Mouse (Mus musculus) lung, embryonic 14.5 days (tissue): ENCODE measurements around the gene Cacna1c. TPM values are rescaled to one million over a fixed set of nuclear protein-coding genes. Genes with fewer than 3 reads are reported as not detected.

Experiments
- ATAC-seq: fragments of 200-750 bp; cut with Nextera tagmentation; 2 replicates; pipeline ENCODE4 v1.8.0; 2017; ENCODE audit warnings: mild to moderate bottlenecking, moderate TSS enrichment, moderate library complexity; ENCODE audit not compliant: insufficient read depth
- DNase-seq: peaks from one replicate; pipeline ENCODE4 v3.0.0-alpha.2; 2015
- H3K27ac ChIP-seq: fragments of 300-500 bp; sonication (generic); 2 replicates; pipeline ENCODE4 v1.5.1; 2014; ENCODE audit warnings: low read depth, mild to moderate bottlenecking, moderate library complexity
- H3K27me3 ChIP-seq: fragments of 300-500 bp; sonication (generic); 2 replicates; pipeline ENCODE4 v1.6.1; 2014; ENCODE audit warnings: low read length, control low read depth; ENCODE audit not compliant: insufficient read depth
- H3K36me3 ChIP-seq: fragments of 300-500 bp; sonication (generic); 2 replicates; pipeline ENCODE4 v1.6.1; 2014; ENCODE audit warnings: control low read depth; ENCODE audit not compliant: insufficient read depth
- H3K4me1 ChIP-seq: fragments of 300-500 bp; sonication (generic); 2 replicates; pipeline ENCODE4 v1.6.1; 2014; ENCODE audit warnings: antibody characterized with exemption, control low read depth; ENCODE audit not compliant: insufficient read depth
- H3K4me2 ChIP-seq: fragments of 300-500 bp; sonication (generic); 2 replicates; pipeline ENCODE4 v1.6.1; 2014; ENCODE audit warnings: mild to moderate bottlenecking
- H3K4me3 ChIP-seq: fragments of 300-500 bp; sonication (generic); 2 replicates; pipeline ENCODE4 v1.5.1; 2014; ENCODE audit warnings: low read depth, low read length
- H3K9ac ChIP-seq: fragments of 300-500 bp; sonication (generic); 2 replicates; pipeline ENCODE4 v1.6.1; 2014
- H3K9me3 ChIP-seq: fragments of 300-500 bp; sonication (generic); 2 replicates; pipeline ENCODE4 v1.6.1; 2016; ENCODE audit warnings: low read depth, low read length, control low read depth
- CTCF ChIP-seq: IDR thresholded peaks from 2 replicates; pipeline ENCODE4 v1.5.1; 2016; ENCODE audit warnings: antibody characterized with exemption, low read depth
- WGBS: fragments of 180-500 bp; shearing (Covaris S2); extraction: QIAGEN DNeasy Blood & Tissue Kit; methylation state at CpG from one replicate; pipeline ENCODE4 v1.1.7; 2014; 5-methylcytosine and 5-hydroxymethylcytosine counted together
- polyA plus RNA-seq: library from polyadenylated mRNA; unstranded; fragments of >200 nt; fragmentation: Nextera tagmentation; extraction: Ambion mirVana; gene quantifications from 2 replicates; pipeline ENCODE4 v1.2.1, GENCODE M21; 2014

The Cacna1c gene
- polyA plus RNA-seq, 1 experiment from 2014 or later: 10.6 TPM

DNA sequence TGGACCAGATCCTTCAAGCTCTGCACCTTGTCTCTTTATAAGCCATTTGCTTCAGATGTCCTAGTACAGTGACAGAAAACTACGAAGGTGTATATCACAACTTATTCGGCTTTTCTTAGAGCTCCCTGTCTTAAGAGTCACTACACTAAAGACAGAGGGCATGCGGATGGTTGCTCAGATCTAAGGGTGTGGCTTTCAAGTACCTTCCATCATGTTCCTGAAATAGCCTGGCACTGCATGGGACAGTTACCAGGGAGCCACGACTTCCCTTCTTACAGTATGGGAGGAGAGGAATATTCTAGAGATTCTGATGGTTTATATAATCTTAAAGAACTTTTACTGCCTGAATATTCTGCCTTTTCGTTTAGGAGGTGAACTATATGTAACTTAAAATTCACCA, 289.3 kb downstream of the Cacna1c start:
- H3K36me3 ChIP-seq: no peaks in the 10 kb centered on the region
- H3K4me1 ChIP-seq: no peaks in the 10 kb centered on the region
- H3K9ac ChIP-seq: no peak overlapping the region
- H3K27ac ChIP-seq: no peak overlapping the region
- 84% methylated on average over 5 of the region's 5 CpGs for WGBS
- no peaks in the 10 kb centered on the region for H3K27me3 ChIP-seq
- H3K4me3 ChIP-seq: no peak overlapping the region
- no peak overlapping the region for H3K4me2 ChIP-seq
- no peaks in the 10 kb centered on the region for H3K9me3 ChIP-seq
- no peak for DNase-seq
- no peak for TF ChIP-seq CTCF
- no peak for ATAC-seq

DNA sequence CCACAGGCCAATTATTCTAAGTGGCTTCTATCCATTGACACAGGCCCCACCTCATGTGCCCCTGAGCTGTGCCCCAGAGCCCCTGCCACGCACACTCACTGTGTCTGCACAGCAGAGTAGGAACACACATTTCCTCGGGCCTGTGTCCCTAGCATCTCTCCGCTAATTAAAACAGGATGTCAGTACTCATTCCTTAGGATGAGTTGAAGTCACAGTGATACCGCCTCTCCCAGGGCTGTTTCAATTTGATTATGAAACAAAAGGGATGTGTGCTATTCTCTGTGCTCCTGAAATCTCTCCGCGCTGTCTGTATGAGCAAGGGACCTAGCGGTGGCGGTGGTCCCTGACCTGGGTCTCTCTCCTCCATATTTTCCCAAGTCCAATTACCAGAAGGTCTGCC, 296.5 kb downstream of the Cacna1c start:
- Histone ChIP-seq H3K27ac (no peak overlapping the region), H3K4me2 (no peak overlapping the region), H3K9ac (no peak overlapping the region), H3K4me3 (no peak overlapping the region), H3K4me1 (no peaks in the 10 kb centered on the region), H3K27me3 (no peaks in the 10 kb centered on the region), H3K36me3 (no peaks in the 10 kb centered on the region), H3K9me3 (no peaks in the 10 kb centered on the region)
- 82% methylated on average over 8 of the region's 8 CpGs for WGBS
- DNase-seq (no peak), ATAC-seq (no peak)
- TF ChIP-seq CTCF: no peak

DNA sequence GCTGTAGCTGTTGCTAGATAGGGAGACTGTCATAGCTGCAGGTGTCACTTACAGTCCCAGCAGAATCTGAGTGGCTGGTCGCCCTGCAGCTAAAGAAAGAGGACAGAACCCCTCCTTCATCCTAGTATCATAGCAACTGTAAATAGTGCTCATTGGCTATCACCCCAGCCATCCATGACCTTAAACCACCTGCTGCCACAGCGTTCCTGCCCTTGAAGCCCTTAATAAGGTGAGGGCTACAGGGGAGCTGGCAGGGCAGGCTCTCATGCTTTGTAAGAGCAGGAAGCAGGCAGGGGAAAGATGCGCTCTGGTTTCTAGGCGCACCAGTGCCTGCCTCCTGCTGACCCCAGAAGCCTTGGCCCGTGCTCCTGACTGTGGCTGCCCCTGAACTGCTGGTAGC, 299.1 kb downstream of the Cacna1c start:
- Histone ChIP-seq H3K4me2 (no peak overlapping the region), H3K27me3 (no peaks in the 10 kb centered on the region), H3K9ac (no peak overlapping the region), H3K27ac (no peak overlapping the region), H3K4me1 (no peaks in the 10 kb centered on the region), H3K4me3 (no peak overlapping the region), H3K36me3 (no peaks in the 10 kb centered on the region), H3K9me3 (no peaks in the 10 kb centered on the region)
- DNase-seq (no peak), ATAC-seq (no peak)
- TF ChIP-seq CTCF: no peak
- WGBS: 46% methylated on average over 5 of the region's 5 CpGs

DNA sequence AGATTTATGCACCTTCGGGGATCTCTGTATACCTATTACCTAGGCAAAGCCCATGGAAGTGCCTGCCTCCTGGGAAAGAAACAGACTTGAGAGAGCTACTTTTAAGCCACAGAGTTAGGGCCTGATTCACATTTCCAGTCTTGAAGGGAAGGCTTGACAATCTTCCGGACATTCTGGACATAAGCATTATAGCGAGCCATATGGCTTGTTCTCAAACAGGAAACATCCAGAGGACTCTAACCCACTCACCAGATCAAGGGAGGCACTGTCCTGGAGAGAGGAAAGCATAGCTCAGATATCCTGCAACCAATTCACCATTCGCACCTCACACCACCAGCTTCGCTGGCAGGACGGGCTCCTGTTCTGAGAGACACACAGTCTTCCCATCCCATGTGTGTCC, 302.2 kb downstream of the Cacna1c start:
- no peak overlapping the region for H3K4me3 ChIP-seq
- 91% methylated on average over 6 of the region's 6 CpGs for WGBS
- no peaks in the 10 kb centered on the region for H3K9me3 ChIP-seq
- H3K4me1 ChIP-seq: 0 out of 2 replicates have a peak, but pooled peaks cover 3% of the 10 kb centered on the region
- H3K27me3 ChIP-seq: no peaks in the 10 kb centered on the region
- TF ChIP-seq CTCF: no peak
- no peak overlapping the region for H3K9ac ChIP-seq
- no peak overlapping the region for H3K4me2 ChIP-seq
- H3K36me3 ChIP-seq: no peaks in the 10 kb centered on the region
- no peak overlapping the region for H3K27ac ChIP-seq
- ATAC-seq (no peak), DNase-seq (no peak)

DNA sequence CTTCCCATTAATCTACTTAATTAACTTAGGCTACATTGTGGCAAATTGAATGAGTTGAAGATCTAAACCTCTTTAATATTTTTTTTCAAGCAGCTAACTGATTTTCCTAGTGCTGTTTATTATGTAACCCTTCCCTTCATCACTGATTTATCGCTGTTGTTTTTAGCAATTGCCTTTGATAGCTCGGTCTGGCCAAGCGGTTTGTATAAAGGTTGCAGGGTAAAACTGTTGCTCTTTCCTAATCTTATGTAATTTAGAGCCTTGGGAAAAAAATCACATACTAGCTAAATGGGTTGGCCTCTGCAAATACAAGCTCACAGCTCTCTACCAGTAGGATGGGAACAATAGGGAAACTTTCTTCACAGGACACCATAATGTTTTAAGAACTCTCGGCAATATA, 306.8 kb downstream of the Cacna1c start:
- TF ChIP-seq CTCF: no peak
- Histone ChIP-seq H3K27me3 (no peaks in the 10 kb centered on the region), H3K36me3 (no peaks in the 10 kb centered on the region), H3K27ac (no peak overlapping the region), H3K9ac (no peak overlapping the region), H3K9me3 (no peaks in the 10 kb centered on the region), H3K4me2 (no peak overlapping the region), H3K4me1 (0 out of 2 replicates have a peak, but pooled peaks cover 3% of the 10 kb centered on the region), H3K4me3 (no peak overlapping the region)
- 71% methylated on average over 4 of the region's 4 CpGs for WGBS
- no peak for ATAC-seq
- peak; percentile 6 for DNase-seq

DNA sequence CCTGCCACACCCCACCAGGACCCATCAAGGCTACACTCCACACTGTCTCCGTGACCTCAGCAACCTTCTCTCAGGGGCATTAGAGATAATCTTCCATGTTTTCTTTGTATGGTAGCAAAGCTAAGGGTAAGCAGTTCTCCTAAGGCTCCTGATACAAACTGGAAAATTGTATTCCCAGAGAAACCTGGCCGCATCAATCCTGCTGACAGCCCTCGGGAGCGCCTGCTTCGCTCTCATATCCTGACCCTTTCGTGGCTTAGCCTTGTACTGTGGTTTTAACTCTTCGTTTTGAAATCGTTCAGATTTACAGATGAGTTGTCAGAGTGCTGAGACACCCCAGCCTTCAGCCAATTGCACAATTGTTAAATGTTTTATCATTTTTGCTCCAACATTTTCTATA, 309.2 kb downstream of the Cacna1c start:
- H3K4me3 ChIP-seq: no peak overlapping the region
- H3K9me3 ChIP-seq: no peaks in the 10 kb centered on the region
- 0 out of 2 replicates have a peak, but pooled peaks cover 3% of the 10 kb centered on the region for H3K4me1 ChIP-seq
- ATAC-seq (no peak), DNase-seq (no peak)
- H3K4me2 ChIP-seq: no peak overlapping the region
- H3K27ac ChIP-seq: no peak overlapping the region
- H3K36me3 ChIP-seq: no peaks in the 10 kb centered on the region
- H3K9ac ChIP-seq: no peak overlapping the region
- WGBS: 49% methylated on average over 8 of the region's 8 CpGs
- TF ChIP-seq CTCF: no peak
- H3K27me3 ChIP-seq: no peaks in the 10 kb centered on the region

DNA sequence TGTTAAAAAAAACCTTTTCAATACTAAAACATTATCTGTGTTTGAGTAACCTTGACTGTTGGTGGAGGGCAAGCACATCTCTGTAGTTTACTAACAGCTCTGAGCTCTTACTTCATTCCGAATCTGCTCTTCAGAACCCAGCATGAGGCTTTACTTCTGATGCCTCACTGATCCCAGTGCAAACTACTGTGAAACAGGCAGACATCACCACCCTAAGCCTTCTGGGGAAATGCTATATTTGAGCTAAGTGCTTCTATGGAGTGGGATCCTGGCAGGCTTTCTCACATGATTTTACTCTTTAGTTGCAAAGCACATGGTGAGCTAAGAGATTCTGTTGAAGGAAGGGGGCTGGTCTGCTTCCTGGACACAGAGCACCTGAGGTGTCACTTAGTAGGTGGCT, 311.3 kb downstream of the Cacna1c start:
- Histone ChIP-seq H3K9me3 (no peaks in the 10 kb centered on the region), H3K36me3 (no peaks in the 10 kb centered on the region), H3K4me3 (no peak overlapping the region), H3K4me1 (0 out of 2 replicates have a peak, but pooled peaks cover under 1% of the 10 kb centered on the region), H3K27ac (no peak overlapping the region), H3K4me2 (no peak overlapping the region), H3K27me3 (no peaks in the 10 kb centered on the region), H3K9ac (no peak overlapping the region)
- no peak for ATAC-seq
- WGBS: 51% methylated on average over 1 of the region's 1 CpGs
- TF ChIP-seq CTCF: no peak
- no peak for DNase-seq

DNA sequence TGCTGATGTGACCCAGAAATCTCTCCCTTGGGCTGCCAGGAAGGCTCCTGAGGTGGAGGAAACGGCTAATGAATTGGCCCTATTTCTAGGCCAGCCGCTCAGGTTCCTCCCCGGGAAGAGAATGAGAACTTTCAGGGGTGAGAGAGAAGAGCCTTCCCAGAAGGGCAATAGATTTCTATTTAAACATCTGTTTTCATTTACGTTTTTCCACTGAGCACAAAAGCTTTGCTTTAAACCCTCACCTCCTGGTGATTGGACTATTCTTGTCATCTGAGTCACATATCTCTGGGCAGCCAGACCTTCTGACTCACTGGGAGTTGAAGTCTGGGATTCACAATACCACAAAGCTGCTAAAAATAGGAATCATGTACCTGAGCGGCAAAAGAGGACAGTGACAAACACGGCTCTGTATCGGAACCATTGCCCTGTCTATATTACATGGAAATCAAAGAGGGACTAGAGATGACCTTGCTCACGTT, 312.1 kb downstream of the Cacna1c start:
- H3K27me3 ChIP-seq: no peaks in the 10 kb centered on the region
- no peaks in the 10 kb centered on the region for H3K36me3 ChIP-seq
- ATAC-seq: no peak
- H3K27ac ChIP-seq: no peak overlapping the region
- TF ChIP-seq CTCF: no peak
- H3K4me3 ChIP-seq: no peak overlapping the region
- 69% methylated on average over 8 of the region's 8 CpGs for WGBS
- no peak overlapping the region for H3K9ac ChIP-seq
- no peak for DNase-seq
- H3K4me1 ChIP-seq: no peaks in the 10 kb centered on the region
- H3K4me2 ChIP-seq: no peak overlapping the region
- no peaks in the 10 kb centered on the region for H3K9me3 ChIP-seq
